Mouse (Mus musculus) WW6 (cell line): ENCODE measurements around the gene Ntn1.

Experiments
- DNase-seq: peaks from one replicate; pipeline ENCODE4 v3.0.0-alpha.2; 2013; ENCODE audit warnings: low read depth, low spot score

Gene Ntn1

DNA sequence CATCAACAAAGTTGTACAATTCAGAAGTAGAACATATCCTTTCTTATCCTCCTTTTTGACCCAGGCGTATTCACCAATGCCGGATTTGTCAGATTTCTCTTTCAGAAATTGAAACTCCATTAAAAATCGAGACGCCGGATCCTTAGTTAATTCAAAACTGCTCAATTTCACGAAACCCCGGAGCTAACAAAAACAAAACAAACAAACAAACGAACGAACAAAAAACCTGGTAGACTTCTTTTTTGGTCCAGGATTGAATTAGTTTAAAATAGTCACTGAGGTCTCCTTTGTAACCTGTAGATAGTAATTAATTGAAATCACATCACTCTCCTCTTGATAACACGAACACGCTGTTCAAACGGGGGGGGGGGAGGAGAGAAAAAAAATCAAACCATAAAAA, 16.5 kb downstream of the Ntn1 start:
- DNase-seq: no peak

DNA sequence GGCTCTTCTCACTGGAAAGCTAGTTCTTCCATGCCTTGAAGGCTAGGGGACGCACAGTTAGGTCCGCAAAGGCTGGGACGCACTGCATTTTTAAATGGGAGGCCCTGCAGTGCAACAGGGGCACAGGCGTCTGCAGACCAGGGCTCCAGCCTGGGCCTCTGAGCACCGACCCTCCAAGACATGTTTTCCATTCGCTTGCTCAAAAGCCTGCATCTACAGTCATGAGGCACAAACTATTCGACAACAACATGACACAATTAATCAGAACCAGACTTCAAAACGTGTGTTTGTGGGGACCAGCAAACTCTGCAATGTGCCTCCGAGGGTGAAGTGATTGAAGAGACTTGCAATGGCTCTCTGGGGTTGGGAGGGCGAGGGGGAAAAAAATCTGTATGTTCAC, 17.1 kb downstream of the Ntn1 start:
- no peak for DNase-seq

DNA sequence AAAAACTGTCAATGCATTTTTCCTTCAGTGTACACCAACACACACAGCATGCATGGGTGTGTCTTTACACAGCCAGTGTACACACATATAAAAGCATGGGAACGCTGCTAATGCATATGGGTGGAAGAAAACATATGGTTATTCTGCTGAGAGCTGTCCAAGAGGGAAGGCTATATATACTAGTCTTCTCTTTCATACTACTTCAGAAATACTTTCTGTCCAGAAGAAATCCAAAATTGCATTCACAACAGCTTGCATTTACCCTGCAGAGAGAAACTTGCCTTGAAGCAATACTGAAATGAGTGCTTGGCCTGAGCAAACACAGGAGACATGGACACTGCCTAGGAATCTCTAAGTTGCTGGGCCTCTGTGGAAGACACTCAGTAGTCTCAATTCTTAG, 18.8 kb downstream of the Ntn1 start:
- DNase-seq: no peak

DNA sequence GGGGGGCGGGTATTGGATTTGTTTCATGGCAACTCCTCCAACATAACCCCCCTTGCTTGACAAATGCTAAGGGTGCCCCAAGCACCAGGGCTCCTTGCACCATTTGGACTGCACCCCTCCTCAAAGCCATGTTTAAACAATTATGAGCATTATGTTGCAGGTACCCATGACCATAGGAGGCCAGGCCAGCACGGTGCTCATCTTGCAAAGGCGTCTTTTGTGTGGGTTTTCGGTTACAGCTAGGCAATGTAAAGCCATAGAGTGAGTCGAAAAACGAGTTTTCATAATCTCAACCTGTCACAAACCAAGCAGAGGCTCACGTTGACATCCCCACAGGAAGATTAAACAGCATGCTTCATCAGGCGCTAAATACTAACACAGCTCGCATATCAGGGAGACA, 19.3 kb downstream of the Ntn1 start:
- no peak for DNase-seq

DNA sequence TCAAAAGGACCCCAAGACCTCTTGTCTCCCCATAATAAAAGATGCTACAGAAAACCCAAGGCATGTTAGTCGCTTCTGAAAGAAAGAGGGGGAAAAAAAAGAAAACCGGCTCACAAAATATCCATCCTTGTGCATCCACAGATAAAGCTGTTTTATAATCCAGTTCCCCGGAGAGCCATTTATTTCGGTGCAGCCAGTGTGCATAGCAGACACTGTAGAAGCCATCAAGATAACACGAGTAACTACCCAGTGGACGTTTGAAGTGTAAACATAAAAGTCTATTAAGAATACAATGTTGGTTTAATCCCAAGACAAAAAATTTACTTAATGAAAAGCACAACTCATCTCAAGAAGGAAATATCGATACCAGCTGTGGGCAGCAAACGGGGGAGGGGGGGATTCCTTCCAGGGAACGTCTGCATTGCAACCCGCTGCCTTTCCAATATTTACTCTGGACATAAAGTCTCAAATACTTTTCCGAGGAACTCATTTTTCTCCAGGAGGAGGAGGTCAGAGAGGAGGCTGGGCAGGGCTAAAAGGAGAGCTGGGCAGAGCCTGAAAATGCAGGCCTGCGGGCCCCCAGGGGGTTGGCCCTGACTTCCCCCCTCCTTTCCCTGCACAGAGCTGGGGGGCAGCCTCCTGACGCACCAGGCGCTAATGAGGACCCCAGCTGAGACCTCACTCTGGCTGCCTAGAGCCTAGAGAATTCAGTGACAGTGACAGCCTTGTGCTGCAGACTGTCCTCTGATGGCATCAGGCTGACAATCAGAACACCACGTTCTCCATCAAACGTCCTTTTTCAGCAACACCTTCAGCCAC, 21.5 kb downstream of the Ntn1 start:
- no peak for DNase-seq

DNA sequence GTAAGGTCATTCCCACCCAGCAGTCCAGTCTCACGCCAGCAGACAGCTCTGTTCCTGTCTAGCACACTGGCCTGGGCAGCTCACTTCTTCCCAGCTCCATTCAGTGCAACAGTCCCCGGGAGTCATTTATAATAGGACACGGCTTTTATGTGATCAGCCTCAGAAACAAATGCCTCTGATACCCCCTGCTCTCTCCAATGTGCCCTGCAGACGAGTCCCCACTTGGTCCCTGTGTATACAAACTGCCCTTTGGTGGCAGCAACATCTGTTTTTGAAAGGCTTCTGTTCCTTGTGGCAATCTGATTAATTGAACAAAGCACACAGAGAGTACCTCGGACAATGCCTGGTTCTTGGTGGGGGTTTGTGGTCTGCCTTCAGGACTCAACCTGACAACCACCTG, 22.2 kb downstream of the Ntn1 start:
- no peak for DNase-seq

DNA sequence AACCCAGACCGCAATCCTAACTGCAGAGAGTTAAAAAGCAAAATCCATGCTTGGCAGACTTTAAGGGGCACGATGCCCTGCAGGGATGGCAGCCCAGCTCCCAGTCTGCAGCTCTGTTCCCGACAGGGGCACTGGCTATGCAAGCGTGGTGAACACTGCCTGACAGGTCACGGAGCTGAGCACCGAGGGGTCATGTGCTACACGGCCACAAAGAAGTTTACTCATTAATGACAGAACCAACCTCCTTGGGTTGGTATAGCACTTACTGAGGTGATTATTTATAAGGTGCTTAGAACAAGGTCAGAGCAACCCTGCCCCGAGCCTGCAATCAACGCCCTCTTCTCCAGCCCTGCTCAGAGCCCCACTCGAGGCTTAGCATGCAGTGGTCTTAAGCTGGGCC, 27.5 kb downstream of the Ntn1 start:
- DNase-seq: no peak

DNA sequence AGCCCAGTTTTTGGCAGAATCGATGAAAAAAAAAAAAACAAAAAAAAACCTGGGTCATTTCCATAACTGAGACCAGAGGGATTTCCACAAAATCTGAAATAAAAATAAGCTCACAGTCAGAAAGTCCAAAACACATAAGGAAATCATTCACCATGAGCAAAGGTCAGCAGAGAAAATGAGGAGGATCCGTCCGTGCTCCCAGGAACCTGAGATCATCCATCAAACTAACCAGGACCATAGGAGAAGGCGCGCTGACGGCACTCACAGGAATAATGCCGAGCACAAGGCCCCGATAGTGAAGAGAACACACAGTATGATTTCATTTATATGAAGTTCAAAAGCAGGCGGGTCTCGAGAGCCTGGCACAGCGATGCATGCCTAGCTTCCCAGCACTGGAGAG, 29.0 kb downstream of the Ntn1 start:
- no peak for DNase-seq

DNA sequence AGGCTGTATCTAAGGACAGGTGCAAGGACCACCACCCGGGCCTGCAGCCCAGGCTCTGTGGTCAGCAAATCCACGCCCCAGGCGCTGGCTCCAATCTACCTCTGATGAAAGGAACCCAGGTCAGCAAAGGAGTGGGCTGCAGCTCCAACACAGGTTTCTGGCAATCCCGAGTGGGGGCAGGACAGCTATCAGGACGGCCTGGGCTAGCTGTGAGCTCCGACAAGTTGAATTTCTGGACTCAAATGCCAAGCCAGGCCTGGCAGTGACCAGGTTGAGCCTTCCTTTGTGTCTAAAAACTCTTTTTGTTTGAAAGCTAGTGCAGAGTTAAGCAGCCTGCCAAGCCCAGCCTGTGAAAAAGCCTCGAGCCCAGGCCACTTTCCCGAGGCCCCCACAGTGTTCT, 43.7 kb downstream of the Ntn1 start:
- DNase-seq: no peak

DNA sequence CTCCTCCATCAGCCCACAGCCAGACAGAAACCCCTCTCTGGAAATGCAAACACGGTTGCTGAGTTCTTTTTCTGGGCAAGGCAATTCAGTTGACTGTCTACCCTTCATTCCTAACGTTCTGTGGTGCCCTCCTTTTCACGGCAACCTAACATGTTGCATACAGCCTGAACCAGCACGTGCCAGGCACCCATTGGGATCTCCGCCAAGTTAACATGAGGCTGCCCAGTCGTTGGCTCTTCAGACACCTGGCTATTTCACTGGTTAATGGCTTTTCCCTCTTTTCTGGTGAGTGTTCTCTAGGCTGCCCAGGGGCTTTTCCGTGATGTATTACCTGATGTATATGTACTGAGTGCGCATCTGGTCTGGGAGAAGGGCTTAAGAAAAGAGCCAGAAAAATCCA, 45.1 kb downstream of the Ntn1 start:
- no peak for DNase-seq

DNA sequence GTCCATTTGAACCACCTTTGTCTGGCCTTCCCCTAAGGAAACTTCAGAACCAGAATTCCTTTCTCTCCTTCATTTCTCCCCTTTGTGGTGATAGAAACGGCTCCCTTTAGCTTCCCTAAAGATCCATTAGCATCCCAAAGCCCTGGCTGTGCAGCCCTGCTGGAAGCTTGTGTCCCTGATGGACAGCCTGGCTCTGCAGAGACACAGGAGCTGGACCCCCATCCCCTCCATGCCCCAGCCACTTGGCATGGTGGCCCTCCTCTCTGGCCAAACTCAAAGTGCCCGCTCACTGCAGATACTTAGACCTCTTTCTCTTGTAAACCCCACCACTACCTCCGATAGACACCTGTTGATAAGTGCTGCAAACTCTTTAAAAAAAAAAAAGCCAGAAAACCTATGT, 45.8 kb downstream of the Ntn1 start:
- DNase-seq: no peak

DNA sequence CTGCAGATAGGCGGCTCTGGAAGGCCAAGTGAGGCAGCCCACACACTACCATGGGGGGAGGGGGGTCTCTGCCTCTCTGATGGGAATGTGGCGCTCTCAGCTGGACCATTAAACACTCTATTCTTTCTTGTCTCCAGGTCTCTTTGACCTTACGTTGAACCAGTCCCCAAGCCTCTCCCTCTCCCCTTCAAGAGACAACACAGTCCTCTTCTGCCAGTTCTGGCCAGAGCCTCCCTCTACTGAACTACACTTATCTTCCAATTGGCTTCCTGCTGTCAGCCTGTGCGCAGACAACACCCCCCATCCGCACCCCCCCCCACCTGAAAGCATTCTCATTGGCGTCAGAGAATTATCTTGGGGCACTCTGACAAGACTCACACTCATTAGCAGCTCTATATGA, 48.4 kb downstream of the Ntn1 start:
- no peak for DNase-seq

DNA sequence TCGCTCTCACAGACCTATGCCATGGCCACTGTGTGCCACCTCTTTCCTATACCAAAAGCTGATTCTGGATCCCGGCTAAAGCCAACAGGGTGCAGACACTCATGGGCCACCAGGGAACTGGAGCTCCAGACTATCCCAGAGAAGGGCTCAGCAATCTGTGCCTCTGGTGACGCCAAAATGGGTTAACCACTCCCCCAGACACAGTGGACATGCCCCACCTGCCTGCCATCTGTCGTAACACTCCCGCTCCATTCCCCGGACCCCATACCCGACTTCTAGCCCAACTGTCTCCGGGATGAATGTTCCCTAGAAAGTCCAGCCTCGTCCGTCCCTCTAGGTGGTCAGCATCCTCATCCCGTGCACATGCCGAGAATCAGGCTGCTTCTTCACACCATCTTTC, 51.8 kb downstream of the Ntn1 start:
- DNase-seq: no peak

DNA sequence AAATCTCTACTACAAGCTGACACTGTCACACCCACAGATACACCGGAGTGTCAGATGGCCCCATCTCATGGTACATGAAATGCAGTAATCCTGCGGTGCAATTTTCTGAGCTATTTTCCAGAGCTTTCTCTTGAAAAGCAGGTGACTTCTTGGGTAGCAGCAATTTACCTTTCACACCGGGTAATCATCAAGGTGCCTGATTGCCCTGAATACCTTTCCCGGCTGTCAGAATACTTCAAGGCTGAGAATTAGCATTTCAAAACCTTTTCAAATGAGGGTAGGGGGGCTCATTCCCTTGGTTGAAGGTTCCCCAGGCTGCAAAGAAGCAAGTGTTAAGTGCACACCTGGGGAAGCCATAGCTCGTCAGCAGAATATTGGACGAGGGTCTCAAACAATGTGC, 52.5 kb downstream of the Ntn1 start:
- DNase-seq: no peak

DNA sequence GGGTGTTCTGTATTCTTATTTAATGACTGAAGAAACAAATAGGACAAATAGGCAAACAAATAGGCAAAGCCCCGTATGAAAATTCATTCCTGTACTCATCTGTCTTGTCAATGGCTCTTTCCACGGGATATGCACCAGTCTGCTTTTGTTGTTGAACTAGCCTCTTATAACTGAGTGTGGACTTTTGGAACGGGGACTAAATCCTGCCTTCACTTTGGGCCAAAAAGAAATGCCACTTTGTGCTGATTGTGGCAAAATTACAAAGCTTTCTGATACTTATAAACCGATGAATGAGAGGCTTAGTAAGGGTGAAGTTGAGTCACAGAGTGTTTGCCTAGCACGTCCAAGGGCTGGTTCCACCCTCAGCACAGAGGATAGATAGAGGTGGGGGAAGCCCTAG, 53.1 kb downstream of the Ntn1 start:
- no peak for DNase-seq

DNA sequence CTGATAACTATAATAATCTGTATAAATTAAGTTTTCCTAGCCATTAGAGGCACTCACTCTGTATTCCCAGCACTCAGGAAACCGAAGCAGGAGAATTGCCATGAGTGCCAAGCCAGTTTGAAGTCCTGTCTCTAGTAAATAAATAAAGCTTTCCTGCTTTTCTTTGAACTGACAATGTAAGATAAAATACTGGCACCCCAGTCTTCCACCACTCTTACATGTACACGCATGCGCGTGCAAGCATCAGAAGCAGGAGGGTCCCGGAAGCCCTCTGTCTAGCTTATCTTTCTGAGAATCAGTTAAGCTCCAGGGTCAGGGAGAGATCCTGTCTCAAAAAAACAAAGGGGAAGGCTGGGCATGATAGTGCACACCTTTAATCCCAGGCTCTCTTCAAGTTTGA, 54.5 kb downstream of the Ntn1 start:
- no peak for DNase-seq

DNA sequence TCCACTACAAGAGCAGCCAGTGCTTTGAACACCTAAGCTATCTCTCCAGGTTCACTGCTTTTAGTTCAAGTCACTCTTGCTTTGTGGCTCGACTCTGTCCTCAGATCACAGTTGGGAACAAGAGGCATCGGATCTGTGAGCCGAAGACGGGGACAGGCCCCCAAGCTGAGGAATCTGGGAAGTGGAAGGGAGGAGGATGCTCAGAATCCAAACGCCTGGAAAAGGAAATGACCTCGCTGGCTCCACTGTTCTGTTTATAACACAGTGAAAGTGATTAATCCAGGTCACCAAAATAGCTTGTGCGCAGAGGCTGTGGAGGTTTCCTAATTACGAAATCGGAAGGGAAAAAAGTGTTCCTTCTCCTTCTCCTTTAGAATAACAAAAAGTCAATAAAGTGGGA, 56.4 kb downstream of the Ntn1 start:
- no peak for DNase-seq

DNA sequence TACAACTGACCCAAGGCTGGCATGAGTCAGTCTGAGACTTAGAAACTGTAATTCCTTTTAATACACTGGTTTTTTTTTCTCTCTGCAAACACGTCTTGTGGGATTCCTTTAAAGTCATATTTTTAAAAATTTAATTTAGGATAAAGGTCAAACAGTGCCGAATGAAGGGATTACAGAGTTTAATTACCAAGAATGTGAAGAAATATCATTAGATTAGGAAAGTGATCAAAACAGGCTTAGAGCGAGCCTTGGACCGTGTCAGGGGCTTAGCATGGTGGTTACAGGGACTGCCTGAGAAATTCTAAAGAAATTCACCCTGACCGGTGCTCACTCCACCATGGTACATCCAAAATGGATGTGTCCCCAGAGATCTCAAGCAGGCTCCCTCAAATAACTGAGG, 57.9 kb downstream of the Ntn1 start:
- no peak for DNase-seq

DNA sequence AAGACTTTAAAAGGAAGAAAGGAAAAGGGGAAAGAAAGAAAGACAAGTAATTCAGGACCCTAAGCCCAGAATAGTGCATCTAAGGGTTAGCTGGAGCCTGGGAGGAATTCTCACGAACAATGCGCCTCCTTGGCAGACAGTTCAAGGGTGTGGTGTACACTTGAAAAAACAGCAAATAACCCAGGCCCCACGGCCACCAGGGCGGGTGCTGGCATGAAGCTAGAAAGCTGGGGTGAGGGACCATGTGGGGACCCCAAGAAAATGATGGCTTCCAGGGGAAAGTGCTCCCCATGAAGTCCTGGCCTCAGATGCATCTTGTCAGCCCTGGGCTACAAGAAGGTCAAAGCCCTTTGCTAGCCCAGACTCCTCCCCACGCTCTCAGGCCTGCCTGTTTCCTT, 58.6 kb downstream of the Ntn1 start:
- no peak for DNase-seq

DNA sequence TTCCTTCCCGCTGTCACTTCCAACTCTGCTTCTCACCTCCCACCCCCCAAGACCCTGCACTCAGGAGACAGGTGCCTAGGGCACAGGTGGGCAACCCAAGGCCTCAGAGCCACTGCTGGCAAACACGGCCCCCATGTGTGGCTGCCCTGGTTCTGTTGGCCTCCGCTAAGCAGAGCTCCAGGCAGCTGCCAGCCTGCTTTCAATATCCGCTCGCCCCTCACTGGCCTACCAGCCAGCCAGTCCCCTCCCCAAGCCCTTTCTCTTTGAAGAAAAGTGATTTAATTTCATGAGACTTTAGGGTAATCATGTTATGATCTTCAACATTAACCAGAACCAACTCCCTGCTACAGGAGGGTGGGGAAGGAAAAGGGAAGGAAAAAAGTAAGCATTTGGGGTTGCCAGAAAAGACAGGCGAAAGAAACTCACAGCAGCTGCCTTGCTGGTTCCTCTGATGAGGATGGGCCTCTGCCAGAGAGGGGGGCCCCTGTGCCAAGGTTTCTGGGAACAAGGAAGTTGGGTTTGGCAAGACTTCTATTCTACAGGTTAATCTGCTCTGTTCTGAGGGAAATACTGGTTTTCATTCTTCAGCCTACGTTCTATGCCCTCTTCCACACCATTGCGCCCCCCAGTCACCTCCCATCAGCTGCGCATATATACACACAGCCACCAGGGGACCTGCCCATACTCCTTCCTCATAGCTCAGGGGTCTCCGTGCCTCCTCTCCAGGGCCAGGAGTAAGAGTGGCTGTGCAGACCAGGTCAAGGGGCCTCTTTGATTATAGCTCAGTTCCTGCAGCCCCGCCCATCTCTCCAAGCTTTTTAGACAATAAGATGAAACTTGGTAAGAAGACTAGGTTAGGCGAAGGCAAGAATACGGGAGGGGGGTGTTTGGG, 59.3 kb downstream of the Ntn1 start:
- DNase-seq: no peak

DNA sequence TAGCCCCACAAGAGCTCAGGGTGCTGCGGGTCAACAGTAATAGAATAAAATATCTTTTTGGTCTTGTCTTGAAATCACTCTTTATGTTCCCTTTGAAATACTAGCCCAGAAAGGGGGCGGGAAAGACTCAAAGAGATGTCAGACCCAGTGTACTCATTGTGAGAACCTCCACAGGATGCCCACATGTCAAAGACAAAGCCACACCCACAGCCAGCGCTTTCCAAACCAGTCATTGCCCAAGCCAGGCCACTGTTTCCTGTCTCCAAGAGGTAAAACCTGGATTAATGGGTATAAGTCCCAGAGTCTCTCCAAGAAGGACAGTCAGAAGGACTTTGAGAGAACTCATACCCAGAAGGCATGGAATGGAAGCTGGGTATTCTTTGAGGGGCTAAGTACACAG, 60.3 kb downstream of the Ntn1 start:
- no peak for DNase-seq

DNA sequence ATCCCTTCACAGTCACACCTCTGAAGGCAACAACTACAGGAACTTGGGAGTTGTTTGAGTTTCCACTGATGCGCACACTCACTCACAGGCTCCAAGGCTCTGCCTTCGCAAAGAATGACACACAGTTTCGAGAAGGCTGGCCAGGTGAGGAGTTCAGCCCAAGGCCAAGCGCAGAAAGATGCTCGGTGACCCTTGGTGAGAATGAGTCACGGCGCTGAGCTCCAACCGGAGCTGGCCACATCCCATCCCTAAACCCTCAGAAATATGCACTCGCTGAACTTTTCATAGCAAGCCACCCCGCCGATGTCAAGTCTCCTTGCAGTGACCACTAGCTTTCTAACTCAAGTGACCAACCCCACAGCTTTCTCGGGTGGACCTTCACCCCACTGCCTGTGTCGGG, 60.8 kb downstream of the Ntn1 start:
- DNase-seq: no peak

DNA sequence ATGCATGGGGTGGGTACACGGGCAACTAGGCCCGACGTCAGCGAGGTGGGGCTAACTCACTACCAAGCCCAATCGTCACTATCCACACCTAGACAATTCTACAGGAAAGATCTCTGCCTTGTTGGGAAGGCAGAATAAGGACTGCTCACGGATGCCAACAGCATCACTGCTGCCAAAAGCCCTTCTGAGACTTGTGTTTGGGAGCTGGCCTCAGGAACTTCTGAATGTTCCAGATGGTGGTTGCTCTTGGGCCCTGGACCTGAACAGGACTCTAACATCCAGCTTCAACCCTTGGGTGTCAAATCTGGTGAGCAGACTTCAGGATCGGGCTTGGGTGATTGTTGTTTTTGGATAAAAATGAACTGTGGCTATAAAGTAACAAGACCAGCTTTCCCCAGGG, 61.3 kb downstream of the Ntn1 start:
- DNase-seq: no peak
